Mouse (Mus musculus): ENCODE results near the gene Thap2. TPM values are rescaled to one million over a fixed set of nuclear protein-coding genes. Genes with fewer than 3 reads are reported as not detected.
A peak's percentile ranks its signal among the peaks of the same experiment; 100 is the strongest.

Gene Thap2
- polyA plus RNA-seq, 1 experiment from 2014 or later: 18.9 TPM

DNA sequence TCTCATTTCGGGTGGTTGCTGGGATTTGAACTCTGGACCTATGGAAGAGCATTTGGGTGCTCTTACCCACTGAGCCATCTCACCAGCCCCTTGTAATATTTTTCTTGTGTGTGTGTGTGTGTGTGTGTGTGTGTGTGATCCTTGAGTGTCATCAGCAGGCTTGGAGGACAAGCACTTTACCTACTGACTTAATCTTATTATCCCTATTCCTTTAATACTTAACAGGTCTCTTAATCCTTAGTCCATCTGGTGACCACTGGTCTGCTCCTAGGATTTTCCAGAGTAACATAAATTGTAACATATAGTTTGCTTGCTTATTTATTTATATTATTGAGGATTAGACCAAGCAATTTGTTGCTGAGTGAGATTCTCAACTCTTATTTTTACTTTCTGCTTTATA is 7.7 kb upstream of the Thap2 start:
- no peak overlapping the region for H3K4me3 ChIP-seq (replicated peaks; ENCODE audit: low read depth, low read length)
- no peaks in the 10 kb centered on the region for H3K9me3 ChIP-seq (replicated peaks; ENCODE audit: low read length)
- no peak for ATAC-seq (replicated peaks; ENCODE audit: low FRiP score, low read depth)
- no peak for DNase-seq (ENCODE audit: low spot score)
- H3K4me2 ChIP-seq (ENCODE audit: low read length): no peak overlapping the region
- H3K27me3 ChIP-seq (ENCODE audit: insufficient read depth, low read length): no peaks in the 10 kb centered on the region
- no peaks in the 10 kb centered on the region for H3K4me1 ChIP-seq (replicated peaks; ENCODE audit: insufficient read depth, low read length)
- H3K9ac ChIP-seq (ENCODE audit: low read depth, low read length): no peak overlapping the region
- H3K36me3 ChIP-seq (ENCODE audit: insufficient read depth, low read length): peaks cover 26% of the 10 kb centered on the region
- H3K27ac ChIP-seq: no peak overlapping the region
- WGBS: 83% methylated on average over 1 of the region's 1 CpGs
- no peak for TF ChIP-seq CTCF (IDR thresholded peaks at IDR 0.05; ENCODE audit: low read depth)

- no peak for TF ChIP-seq CTCF (IDR thresholded peaks at IDR 0.05; ENCODE audit: low read depth)
- H3K4me1 ChIP-seq (replicated peaks; ENCODE audit: insufficient read depth, low read length): no peaks in the 10 kb centered on the region
- H3K4me2 ChIP-seq (ENCODE audit: low read length): no peak overlapping the region
- H3K27me3 ChIP-seq (ENCODE audit: insufficient read depth, low read length): no peaks in the 10 kb centered on the region
- no peaks in the 10 kb centered on the region for H3K9me3 ChIP-seq (replicated peaks; ENCODE audit: low read length)
- H3K4me3 ChIP-seq (replicated peaks; ENCODE audit: low read depth, low read length): no peak overlapping the region
- H3K27ac ChIP-seq: no peak overlapping the region
- ATAC-seq (replicated peaks; ENCODE audit: low FRiP score, low read depth): no peak
- 89% methylated on average over 4 of the region's 4 CpGs for WGBS
- DNase-seq (ENCODE audit: low spot score): no peak
- no peak overlapping the region for H3K9ac ChIP-seq (ENCODE audit: low read depth, low read length)
- H3K36me3 ChIP-seq (ENCODE audit: insufficient read depth, low read length): peaks cover 26% of the 10 kb centered on the region
These were observed 6.8 kb upstream of the Thap2 start for GRCm38 (mm10) chr10:115391076-115391475.

DNA sequence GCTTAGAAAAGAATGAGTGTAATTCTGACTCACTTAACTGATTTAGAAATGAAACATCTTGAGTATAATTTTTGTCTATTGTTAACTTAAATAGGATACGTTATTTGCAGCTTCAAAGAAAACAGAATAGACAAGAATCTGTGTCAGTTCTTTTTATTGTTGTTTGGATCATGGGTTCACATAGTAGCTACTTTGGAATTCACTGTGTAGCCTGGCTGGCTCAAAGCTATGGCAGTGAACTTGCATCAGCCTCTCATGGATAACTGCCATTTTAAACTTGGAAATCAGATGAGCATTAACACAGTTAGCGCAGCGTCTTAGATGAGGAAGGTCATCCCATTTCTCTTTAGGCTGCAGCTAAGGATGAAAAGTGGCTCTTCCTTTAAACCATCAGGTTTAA is 3.6 kb upstream of the Thap2 start:
- Histone ChIP-seq H3K27me3 (ENCODE audit: insufficient read depth, low read length) (no peaks in the 10 kb centered on the region), H3K9me3 (replicated peaks; ENCODE audit: low read length) (no peaks in the 10 kb centered on the region), H3K9ac (ENCODE audit: low read depth, low read length) (no peak overlapping the region), H3K4me2 (ENCODE audit: low read length) (peak overlapping the region; percentile 28; the same call in 1 of the 2 replicates), H3K4me1 (replicated peaks; ENCODE audit: insufficient read depth, low read length) (0 out of 2 replicates have a peak, but pooled peaks cover 2% of the 10 kb centered on the region), H3K4me3 (replicated peaks; ENCODE audit: low read depth, low read length) (no peak overlapping the region), H3K27ac (no peak overlapping the region), H3K36me3 (ENCODE audit: insufficient read depth, low read length) (peaks cover 17% of the 10 kb centered on the region)
- no peak for DNase-seq (ENCODE audit: low spot score)
- WGBS: 86% methylated on average over 3 of the region's 3 CpGs
- TF ChIP-seq CTCF (IDR thresholded peaks at IDR 0.05; ENCODE audit: low read depth): no peak
- ATAC-seq (replicated peaks; ENCODE audit: low FRiP score, low read depth): no peak

DNA sequence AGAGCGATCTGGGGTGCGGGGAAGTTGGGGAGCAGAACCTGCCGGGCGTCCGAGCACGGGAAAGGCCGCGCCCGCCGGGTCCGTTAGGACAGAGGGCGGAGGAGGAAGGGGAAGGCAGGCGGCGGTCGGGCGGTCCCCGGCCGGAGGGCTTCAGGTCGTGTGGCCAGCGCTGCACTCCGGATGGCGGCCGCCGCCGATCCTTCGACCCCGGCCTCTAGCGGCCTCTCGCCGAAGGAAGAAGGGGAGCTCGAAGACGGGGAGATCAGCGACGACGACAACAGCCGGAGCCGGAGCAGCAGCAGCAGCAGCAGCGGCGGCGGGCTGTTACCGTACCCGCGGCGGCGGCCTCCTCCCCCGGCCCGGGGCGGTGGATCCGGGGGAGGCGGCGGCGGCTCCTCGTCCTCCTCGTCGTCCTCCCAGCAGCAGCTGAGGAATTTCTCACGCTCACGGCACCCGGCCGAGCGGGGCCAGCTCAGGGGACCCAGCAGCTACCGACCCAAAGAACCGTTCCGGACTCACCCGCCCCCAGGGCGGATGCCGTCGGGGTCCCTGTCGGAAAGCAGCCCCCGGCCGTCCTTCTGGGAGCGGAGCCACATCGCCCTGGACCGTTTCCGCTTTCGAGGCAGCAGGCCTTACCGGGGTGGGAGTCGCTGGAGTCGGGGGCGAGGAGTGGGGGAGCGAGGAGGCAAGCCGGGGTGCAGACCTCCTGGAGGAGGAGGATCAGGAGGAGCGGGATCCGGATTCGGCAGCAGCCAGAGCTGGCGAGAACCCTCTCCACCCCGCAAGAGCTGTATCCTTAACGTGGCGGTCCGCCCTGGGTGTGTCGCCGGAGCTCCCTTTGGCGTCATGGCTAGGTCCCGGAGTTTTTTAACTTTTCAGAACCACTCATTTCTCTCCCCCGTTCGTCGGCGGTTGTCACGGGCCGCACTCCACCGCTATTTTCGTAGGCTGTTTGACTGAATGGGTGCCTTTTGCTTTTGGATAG is 1.1 kb upstream of the Thap2 start:
- peak overlapping the region; percentile 96 for H3K27ac ChIP-seq
- peaks cover 9% of the 10 kb centered on the region for H3K36me3 ChIP-seq (ENCODE audit: insufficient read depth, low read length)
- peak; percentile 76 for DNase-seq (ENCODE audit: low spot score)
- TF ChIP-seq CTCF (IDR thresholded peaks at IDR 0.05; ENCODE audit: low read depth): no peak
- WGBS: under 1% methylated on average over 84 of the region's 101 CpGs
- H3K4me1 ChIP-seq (replicated peaks; ENCODE audit: insufficient read depth, low read length): peaks cover 9% of the 10 kb centered on the region; the same call in 1 of the 2 replicates
- H3K27me3 ChIP-seq (ENCODE audit: insufficient read depth, low read length): no peaks in the 10 kb centered on the region
- H3K4me2 ChIP-seq (ENCODE audit: low read length): peak overlapping the region; percentile 56
- H3K9me3 ChIP-seq (replicated peaks; ENCODE audit: low read length): no peaks in the 10 kb centered on the region
- H3K9ac ChIP-seq (ENCODE audit: low read depth, low read length): peak overlapping the region; percentile 77
- H3K4me3 ChIP-seq (replicated peaks; ENCODE audit: low read depth, low read length): peak overlapping the region; percentile 61
- peak; percentile 30 for ATAC-seq (replicated peaks; ENCODE audit: low FRiP score, low read depth)

DNA sequence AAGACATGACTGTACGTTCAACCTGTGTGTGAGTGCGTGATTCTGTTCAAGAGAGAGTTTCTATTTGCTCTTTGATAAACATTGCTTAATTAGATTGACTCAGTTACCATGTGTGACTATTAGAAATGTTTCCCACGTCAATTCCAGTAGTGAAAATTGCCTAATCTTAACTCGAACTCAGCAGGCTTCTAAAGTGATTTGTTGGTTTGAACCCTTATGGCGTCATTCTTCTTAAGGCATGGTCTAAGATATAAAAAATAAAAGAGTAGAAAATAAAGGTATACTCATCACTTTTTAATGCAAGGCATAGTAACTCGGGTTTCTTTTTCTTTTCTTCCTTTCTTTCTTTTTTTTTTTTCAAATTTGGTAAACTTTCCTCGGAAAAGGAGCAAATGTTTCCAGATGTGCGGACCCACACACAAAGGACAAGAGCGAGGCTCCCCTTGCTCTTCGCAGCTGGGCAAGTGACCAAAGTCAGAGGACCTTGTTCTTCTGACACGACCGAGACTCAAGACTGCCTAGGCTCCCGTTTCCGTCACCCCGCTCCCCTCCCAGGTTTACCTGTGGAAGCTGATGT is 511 bp downstream of the Thap2 start:
- WGBS: 2% methylated on average over 15 of the region's 15 CpGs
- Histone ChIP-seq H3K9ac (ENCODE audit: low read depth, low read length) (peak overlapping the region; percentile 70), H3K27ac (peak overlapping the region; percentile 96), H3K4me3 (replicated peaks; ENCODE audit: low read depth, low read length) (peak overlapping the region; percentile 61), H3K4me1 (replicated peaks; ENCODE audit: insufficient read depth, low read length) (peaks cover 9% of the 10 kb centered on the region; the same call in 1 of the 2 replicates), H3K27me3 (ENCODE audit: insufficient read depth, low read length) (no peaks in the 10 kb centered on the region), H3K36me3 (ENCODE audit: insufficient read depth, low read length) (no peaks in the 10 kb centered on the region), H3K4me2 (ENCODE audit: low read length) (peak overlapping the region; percentile 56), H3K9me3 (replicated peaks; ENCODE audit: low read length) (no peaks in the 10 kb centered on the region)
- DNase-seq (ENCODE audit: low spot score) (peak; percentile 53), ATAC-seq (replicated peaks; ENCODE audit: low FRiP score, low read depth) (no peak; the same call in 1 of the 2 replicates)
- no peak for TF ChIP-seq CTCF (IDR thresholded peaks at IDR 0.05; ENCODE audit: low read depth)

DNA sequence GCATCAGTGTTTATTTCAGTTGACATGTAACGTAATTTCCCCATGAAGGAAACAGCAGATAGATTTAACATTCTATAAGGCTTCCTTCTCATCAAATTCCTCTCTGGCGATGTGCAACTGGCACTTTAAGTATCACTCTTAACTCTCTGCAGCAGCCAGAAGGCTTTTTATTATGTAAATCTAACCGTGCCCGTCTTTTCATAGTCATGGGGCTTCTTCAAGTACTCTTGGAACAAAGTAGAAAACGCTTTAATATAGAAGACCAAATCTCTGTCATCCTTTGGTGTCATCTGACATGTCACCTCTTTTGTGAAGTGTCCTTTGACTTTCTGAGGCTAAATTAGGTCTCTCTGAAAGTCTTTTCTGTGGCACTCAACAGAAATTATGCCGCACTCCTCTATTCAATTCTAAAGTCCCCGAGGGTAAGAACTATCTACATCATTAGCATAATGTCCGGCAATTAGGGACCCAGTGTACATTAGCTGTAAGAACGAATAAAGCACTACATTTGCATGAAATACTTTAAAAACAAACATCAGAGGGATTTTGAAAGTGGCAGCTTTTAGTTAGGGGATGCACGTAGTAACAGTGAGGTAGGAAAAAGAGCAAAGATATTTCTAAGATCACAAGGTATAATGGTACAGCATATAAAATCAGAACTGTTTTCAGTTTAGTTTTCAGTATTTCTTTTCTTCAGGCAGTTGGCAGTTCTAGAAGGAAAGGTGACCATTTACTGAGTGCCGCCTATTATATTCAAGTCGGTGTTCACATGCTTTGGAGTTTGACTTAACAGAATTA is 1.2 kb downstream of the Thap2 start:
- no peaks in the 10 kb centered on the region for H3K36me3 ChIP-seq (ENCODE audit: insufficient read depth, low read length)
- peak overlapping the region; percentile 61 for H3K4me3 ChIP-seq (replicated peaks; ENCODE audit: low read depth, low read length)
- no peak for TF ChIP-seq CTCF (IDR thresholded peaks at IDR 0.05; ENCODE audit: low read depth)
- no peaks in the 10 kb centered on the region for H3K27me3 ChIP-seq (ENCODE audit: insufficient read depth, low read length)
- peak overlapping the region; percentile 56 for H3K4me2 ChIP-seq (ENCODE audit: low read length)
- DNase-seq (ENCODE audit: low spot score) (peak; percentile 25), ATAC-seq (replicated peaks; ENCODE audit: low FRiP score, low read depth) (no peak)
- peaks cover 9% of the 10 kb centered on the region; the same call in 1 of the 2 replicates for H3K4me1 ChIP-seq (replicated peaks; ENCODE audit: insufficient read depth, low read length)
- H3K27ac ChIP-seq: no peak overlapping the region
- WGBS: 34% methylated on average over 12 of the region's 12 CpGs
- H3K9me3 ChIP-seq (replicated peaks; ENCODE audit: low read length): no peaks in the 10 kb centered on the region
- peak overlapping the region; percentile 70; the same call in 1 of the 2 replicates for H3K9ac ChIP-seq (ENCODE audit: low read depth, low read length)

All from kidney, postnatal 0 days (tissue).